Mouse (Mus musculus): Measurements from ENCODE around the gene Meiob.

DNA sequence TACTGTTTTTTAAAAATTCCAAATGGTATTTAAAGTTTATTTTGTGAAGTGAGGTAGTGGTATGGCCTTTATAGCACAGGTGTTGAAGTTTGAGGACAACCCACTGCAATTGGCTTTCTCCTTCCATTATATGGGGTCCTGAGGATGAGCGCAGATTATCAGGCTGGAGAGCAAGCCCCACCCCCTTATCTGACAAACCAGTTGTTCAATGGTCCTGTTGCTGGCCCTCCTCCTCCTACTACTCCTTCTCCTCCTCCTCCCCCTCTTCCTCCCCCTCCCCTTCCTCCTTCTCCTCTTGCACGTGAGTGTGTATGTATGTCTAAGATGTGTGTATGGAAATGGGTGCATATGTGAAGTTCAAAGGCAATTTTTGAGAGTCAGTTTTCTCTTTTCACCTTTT, 8.1 kb downstream of the Meiob start:
- TF ChIP-seq CHD2 (IDR thresholded peaks at IDR 0.05; ENCODE audit: low read depth, low read length) = no peak
- no peak for TF ChIP-seq HCFC1 (IDR thresholded peaks at IDR 0.05; ENCODE audit: borderline replicate concordance, insufficient read depth, low read length)
- TF ChIP-seq MAFK (IDR thresholded peaks at IDR 0.05; ENCODE audit: insufficient read depth, low read depth, low read length) = no peak
